Mouse (Mus musculus) CH12.LX (cell line): Measurements from ENCODE around the gene Uox. TPM values are rescaled to one million over a fixed set of nuclear protein-coding genes. Genes with fewer than 3 reads are reported as not detected.
A peak's percentile ranks its signal among the peaks of the same experiment; 100 is the strongest.

Experiments
- DNase-seq: peaks from one replicate; pipeline ENCODE4 v3.0.0-alpha.2; 2013; ENCODE audit errors: extremely low read depth
- H3K27ac ChIP-seq: 2 replicates; pipeline ENCODE4 v1.5.1; 2012; ENCODE audit warnings: low read depth, mild to moderate bottlenecking, control low read depth, moderate library complexity; ENCODE audit not compliant: insufficient read depth
- H3K27me3 ChIP-seq: replicated peaks from 2 replicates; pipeline ENCODE3; 2012; ENCODE audit warnings: inconsistent platforms
- H3K36me3 ChIP-seq, 2 experiments: replicated peaks in 1 of 2; 2 replicates each; pipeline versions ENCODE3 to v1.6.1; 2012; ENCODE audit warnings: inconsistent platforms in 1 of 2, low read length in 1 of 2, mild to moderate bottlenecking in 1 of 2, mixed read lengths in 1 of 2, moderate library complexity in 1 of 2; ENCODE audit not compliant: control insufficient read depth in 1 of 2, insufficient read depth in 1 of 2
- H3K4me1 ChIP-seq, 2 experiments: 2 replicates each; pipeline ENCODE4 v1.6.1; 2012; ENCODE audit warnings: inconsistent platforms in 1 of 2, moderate library complexity in 1 of 2; ENCODE audit not compliant: insufficient read depth in 2 of 2, control insufficient read depth in 1 of 2
- H3K4me2 ChIP-seq: 2 replicates; pipeline ENCODE4 v1.6.1; 2012; ENCODE audit warnings: low read depth, mild to moderate bottlenecking, control low read depth; ENCODE audit not compliant: poor library complexity, insufficient read depth, severe bottlenecking
- H3K4me3 ChIP-seq, 3 experiments: fragments of 150-350 bp in 1 of 3; sonication (generic) in 1 of 3; replicated peaks in 1 of 3; 2 replicates each; pipeline versions ENCODE3 to v1.5.1; 2011 to 2012; ENCODE audit warnings: low read depth in 2 of 3, low read length in 2 of 3, mild to moderate bottlenecking in 2 of 3, moderate library complexity in 2 of 3, control low read depth in 1 of 3, improper control_type of control experiment in 1 of 3, inconsistent platforms in 1 of 3, mixed read lengths in 1 of 3; ENCODE audit not compliant: poor library complexity in 1 of 3
- H3K79me2 ChIP-seq: replicated peaks from 2 replicates; pipeline ENCODE4 v1.6.1; 2012; ENCODE audit warnings: mild to moderate bottlenecking, moderate library complexity; ENCODE audit not compliant: control insufficient read depth, poor library complexity, insufficient read depth, severe bottlenecking; ENCODE audit errors: extremely low read depth
- H3K9ac ChIP-seq: 2 replicates; pipeline ENCODE4 v1.6.1; 2012; ENCODE audit warnings: low read depth, mild to moderate bottlenecking, control low read depth, moderate library complexity; ENCODE audit not compliant: insufficient read depth
- H3K9me3 ChIP-seq: replicated peaks from 2 replicates; pipeline ENCODE3; 2012; ENCODE audit warnings: low read length, inconsistent platforms, mixed read lengths
- BHLHE40 ChIP-seq: IDR thresholded peaks from 2 replicates; pipeline ENCODE4 v1.6.1; 2011; ENCODE audit warnings: mild to moderate bottlenecking, low read depth, low read length, improper control_type of control experiment
- CHD1 ChIP-seq: IDR thresholded peaks from 2 replicates; pipeline ENCODE4 v1.6.1; 2012; ENCODE audit warnings: low read depth, low read length, improper control_type of control experiment, inconsistent platforms
- CHD2 ChIP-seq: IDR thresholded peaks from 2 replicates; pipeline ENCODE4 v1.6.1; 2011; ENCODE audit warnings: low read length, improper control_type of control experiment
- CTCF ChIP-seq, 2 experiments: IDR thresholded peaks in 1 of 2; conservative IDR thresholded peaks in 1 of 2; 2 replicates each; pipeline ENCODE4 v1.5.1; 2011 to 2012; ENCODE audit warnings: low read depth in 2 of 2, low read length in 2 of 2, improper control_type of control experiment in 1 of 2, inconsistent platforms in 1 of 2, mild to moderate bottlenecking in 1 of 2, moderate library complexity in 1 of 2
- E2F4 ChIP-seq: IDR thresholded peaks from 2 replicates; pipeline ENCODE4 v1.6.1; 2011; ENCODE audit warnings: low read depth, low read length, improper control_type of control experiment; ENCODE audit not compliant: insufficient replicate concordance
- ELF1 ChIP-seq: IDR thresholded peaks from 2 replicates; pipeline ENCODE4 v1.6.1; 2014; ENCODE audit warnings: low read depth, mild to moderate bottlenecking, inconsistent platforms, low read length, improper control_type of control experiment
- ETS1 ChIP-seq: conservative IDR thresholded peaks from 2 replicates; pipeline ENCODE4 v1.6.1; 2012; ENCODE audit warnings: low read depth, mild to moderate bottlenecking, inconsistent platforms, low read length, improper control_type of control experiment, moderate library complexity
- HCFC1 ChIP-seq: IDR thresholded peaks from 2 replicates; pipeline ENCODE4 v1.6.1; 2012; ENCODE audit warnings: low read depth, mild to moderate bottlenecking, inconsistent platforms, low read length, improper control_type of control experiment
- IRF4 ChIP-seq: IDR thresholded peaks from 2 replicates; pipeline ENCODE4 v1.6.1; 2014; ENCODE audit warnings: low read depth, mild to moderate bottlenecking, inconsistent platforms, low read length, improper control_type of control experiment
- JUND ChIP-seq: conservative IDR thresholded peaks from 2 replicates; pipeline ENCODE4 v1.6.1; 2011; ENCODE audit warnings: low read depth, low read length, improper control_type of control experiment
- KAT2A ChIP-seq: IDR thresholded peaks from 2 replicates; pipeline ENCODE4 v1.6.1; 2012; ENCODE audit warnings: low read length, improper control_type of control experiment, inconsistent platforms; ENCODE audit not compliant: insufficient replicate concordance
- MAZ ChIP-seq: IDR thresholded peaks from 2 replicates; pipeline ENCODE4 v1.6.1; 2012; ENCODE audit warnings: low read depth, mild to moderate bottlenecking, inconsistent platforms, low read length, improper control_type of control experiment, moderate library complexity
- MEF2A ChIP-seq: IDR thresholded peaks from 2 replicates; pipeline ENCODE4 v1.6.1; 2014; ENCODE audit warnings: low read depth, mild to moderate bottlenecking, inconsistent platforms, low read length, improper control_type of control experiment, borderline replicate concordance
- MXI1 ChIP-seq: IDR thresholded peaks from 2 replicates; pipeline ENCODE4 v1.6.1; 2011; ENCODE audit warnings: mild to moderate bottlenecking, low read depth, low read length, improper control_type of control experiment
- MYC ChIP-seq: IDR thresholded peaks from 2 replicates; pipeline ENCODE4 v1.6.1; 2011; ENCODE audit warnings: low read depth, mild to moderate bottlenecking, improper control_type of control experiment, low read length
- NELFE ChIP-seq: IDR thresholded peaks from 2 replicates; pipeline ENCODE4 v1.6.1; 2011; ENCODE audit warnings: low read depth, low read length, improper control_type of control experiment
- PAX5 ChIP-seq: IDR thresholded peaks from 2 replicates; pipeline ENCODE4 v1.6.1; 2012; ENCODE audit warnings: low read length, inconsistent platforms, mixed read lengths
- POLR2AphosphoS2 ChIP-seq: IDR thresholded peaks from 2 replicates; pipeline ENCODE4 v1.6.1; 2011; ENCODE audit warnings: low read depth, low read length, improper control_type of control experiment
- RAD21 ChIP-seq: IDR thresholded peaks from 2 replicates; pipeline ENCODE4 v1.6.1; 2011; ENCODE audit warnings: low read depth, mild to moderate bottlenecking, low read length, improper control_type of control experiment, moderate library complexity
- SIN3A ChIP-seq: IDR thresholded peaks from 2 replicates; pipeline ENCODE4 v1.6.1; 2012; ENCODE audit warnings: low read length, improper control_type of control experiment, inconsistent platforms
- SMC3 ChIP-seq: IDR thresholded peaks from 2 replicates; pipeline ENCODE4 v1.6.1; 2011; ENCODE audit warnings: low read depth, low read length, improper control_type of control experiment
- TBP ChIP-seq: conservative IDR thresholded peaks from 2 replicates; pipeline ENCODE4 v1.6.1; 2011; ENCODE audit warnings: low read depth, low read length, improper control_type of control experiment
- TCF12 ChIP-seq: IDR thresholded peaks from 2 replicates; pipeline ENCODE4 v1.6.1; 2014; ENCODE audit warnings: low read depth, mild to moderate bottlenecking, inconsistent platforms, low read length, improper control_type of control experiment
- USF1 ChIP-seq: IDR thresholded peaks from 2 replicates; pipeline ENCODE4 v1.6.1; 2014; ENCODE audit warnings: low read depth, mild to moderate bottlenecking, inconsistent platforms, low read length, improper control_type of control experiment
- USF2 ChIP-seq: conservative IDR thresholded peaks from 2 replicates; pipeline ENCODE4 v1.6.1; 2011; ENCODE audit warnings: low read depth, low read length, improper control_type of control experiment
- ZC3H11A ChIP-seq: IDR thresholded peaks from 2 replicates; pipeline ENCODE4 v1.6.1; 2012; ENCODE audit warnings: low read depth, mild to moderate bottlenecking, inconsistent platforms, low read length, improper control_type of control experiment
- ZKSCAN1 ChIP-seq: IDR thresholded peaks from 2 replicates; pipeline ENCODE4 v1.6.1; 2012; ENCODE audit warnings: low read depth, inconsistent platforms, low read length, improper control_type of control experiment, borderline replicate concordance
- ZMIZ1 ChIP-seq: IDR thresholded peaks from 2 replicates; pipeline ENCODE4 v1.6.1; 2012; ENCODE audit warnings: low read depth, mild to moderate bottlenecking, inconsistent platforms, low read length, improper control_type of control experiment
- ZNF384 ChIP-seq: IDR thresholded peaks from 2 replicates; pipeline ENCODE4 v1.6.1; 2012; ENCODE audit warnings: low read depth, low read length, improper control_type of control experiment, inconsistent platforms
- dilution Hi-C: fragments of 300-500 bp; cut with MboI; formaldehyde crosslinking; loops from 2 replicates; pipeline ENCODE4 v1.14.3; 2020; ENCODE audit warnings: low sequenced_read_pairs; ENCODE audit not compliant: extremely low pct_unique_long_range_greater_than_20kb, extremely low pct_ligation_motif_present
- in situ Hi-C: fragments of 300-500 bp; cut with MboI; formaldehyde crosslinking; loops from 3 replicates; pipeline ENCODE4 v1.14.3; 2019; ENCODE audit warnings: low sequenced_read_pairs, low pct_ligation_motif_present, low pct_unique_long_range_greater_than_20kb, mixed read lengths
- polyA plus RNA-seq: library from polyadenylated mRNA; unstranded; fragments of >175 nt; gene quantifications from 2 replicates; pipeline ENCODE4 v1.2.1, GENCODE M21; 2012; ENCODE audit warnings: low read depth; ENCODE audit not compliant: insufficient read length
- total RNA-seq, 2 experiments: library from RNA; depleted of rRNA; stranded (reverse); fragments of 300-350 nt in 1 of 2; fragments of >200 nt in 1 of 2; gene quantifications; 2 replicates each; pipeline ENCODE4 v1.2.3; 2012 to 2014

The Uox gene
- total and polyA plus RNA-seq, 3 experiments = not detected

DNA sequence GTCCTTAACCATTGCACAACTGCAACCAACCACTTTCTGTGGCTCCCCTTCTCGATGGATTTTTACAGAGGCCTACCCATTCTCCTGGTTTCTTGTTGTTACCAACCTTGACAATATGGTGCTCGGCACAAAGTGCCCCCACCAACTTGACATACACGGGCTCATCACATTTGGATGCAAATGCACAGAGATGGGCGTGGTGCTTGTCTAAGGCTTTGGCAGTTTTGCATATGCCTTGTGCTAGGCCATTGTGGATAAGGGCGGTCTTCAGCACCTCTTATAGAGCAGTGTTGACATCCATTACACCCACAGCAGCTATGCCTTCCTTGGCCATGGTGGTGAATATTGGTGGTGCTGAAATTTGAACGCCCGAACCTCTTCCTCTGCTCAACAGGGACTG, 7.3 kb upstream of the Uox start:
- dilution Hi-C loops = no loop called here

DNA sequence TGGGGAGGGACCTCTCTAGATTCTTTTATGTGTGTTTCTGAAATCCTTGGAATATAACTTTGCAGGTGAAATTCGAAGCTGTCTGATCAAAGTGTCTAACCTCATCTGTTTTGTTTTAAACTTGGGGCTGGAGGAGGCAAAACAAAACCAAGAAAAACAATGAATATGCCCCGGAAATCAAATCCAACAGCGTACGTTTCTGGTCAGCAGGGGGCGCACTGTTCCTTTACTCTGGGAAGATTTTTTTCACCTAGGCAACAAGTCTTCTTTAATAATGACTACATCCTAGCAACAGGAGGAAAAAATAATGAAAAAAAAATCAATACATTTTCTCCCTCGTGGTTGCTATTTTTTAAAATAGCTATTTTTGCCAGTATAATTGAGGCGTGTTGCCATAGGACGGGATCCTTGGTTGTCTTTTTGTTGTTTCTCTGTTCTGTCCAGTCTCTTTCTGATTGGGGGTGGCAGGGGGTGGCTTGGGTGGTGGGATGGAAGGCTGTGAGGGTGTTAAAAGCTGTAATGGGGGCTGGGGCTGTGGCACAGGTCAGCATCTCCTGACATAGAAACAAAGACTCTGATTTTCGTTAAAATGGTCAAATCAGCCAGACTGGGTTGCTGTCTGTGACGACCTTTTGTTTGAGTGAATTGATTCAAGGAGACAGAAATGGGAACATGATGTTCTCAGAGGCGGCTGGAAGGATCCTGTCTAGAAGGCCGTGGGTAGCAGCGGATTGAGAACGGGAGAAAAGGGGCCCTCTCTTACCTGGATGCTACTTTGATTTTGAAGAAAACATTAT, 5.8 kb upstream of the Uox start:
- peak overlapping the region; percentile 45; the same call in 1 of the 2 replicates for H3K9ac ChIP-seq
- DNase-seq = peak; percentile 93
- peak overlapping the region; percentile 58 for H3K4me2 ChIP-seq
- in situ Hi-C loops = loop anchor here (5.0 kb wide), 1 partner anchor 213 kb away; no protein-coding TSS in a partner anchor
- no peaks in the 10 kb centered on the region for H3K79me2 ChIP-seq
- no peaks in the 10 kb centered on the region for H3K9me3 ChIP-seq
- peaks cover 10 to 14% of the 10 kb centered on the region in 2 experiments for H3K4me1 ChIP-seq
- H3K36me3 ChIP-seq = no peaks in the 10 kb centered on the region
- dilution Hi-C loops = no loop called here
- no peak overlapping the region for H3K4me3 ChIP-seq
- no peaks in the 10 kb centered on the region for H3K27me3 ChIP-seq
- no peak for TF ChIP-seq TBP
- TF ChIP-seq CTCF (conservative IDR thresholded peaks at IDR 0.05 in 1 of 2, IDR thresholded peaks at IDR 0.05 in 1 of 2; ENCODE audit: low read depth in 2 of 2, low read length in 2 of 2) = peak; percentile 86 to 97
- TF ChIP-seq NELFE = peak; percentile 54; the same call in 1 of the 2 replicates
- TF ChIP-seq ZKSCAN1 = no peak
- TF ChIP-seq USF2 = no peak
- peak; percentile 95 for TF ChIP-seq SMC3
- TF ChIP-seq ZC3H11A = peak; percentile 51
- TF ChIP-seq MAZ = peak; percentile 84
- TF ChIP-seq CHD2 = peak; percentile 89
- TF ChIP-seq E2F4 = no peak
- no peak for TF ChIP-seq MXI1
- TF ChIP-seq TCF12 = no peak
- TF ChIP-seq RAD21 = peak; percentile 92
- no peak for TF ChIP-seq USF1
- no peak for TF ChIP-seq KAT2A
- 0 out of 2 replicates have a peak, but pooled peaks have one; percentile 41 for TF ChIP-seq JUND
- no peak for TF ChIP-seq BHLHE40
- no peak for TF ChIP-seq ETS1
- no peak; the same call in 1 of the 2 replicates for TF ChIP-seq MYC
- no peak for TF ChIP-seq CHD1
- TF ChIP-seq IRF4 = peak; percentile 57; the same call in 1 of the 2 replicates
- TF ChIP-seq ZNF384 = peak; percentile 97
- TF ChIP-seq ELF1 = peak; percentile 79
- no peak for TF ChIP-seq PAX5
- TF ChIP-seq HCFC1 = no peak
- TF ChIP-seq SIN3A = no peak
- TF ChIP-seq, all 38 proteins: peak for 11
- no peak overlapping the region for H3K27ac ChIP-seq

More for the DNA sequence above, 7.3 kb upstream of the Uox start:
- TF ChIP-seq ZMIZ1 = no peak
- no peak for TF ChIP-seq RAD21
- TF ChIP-seq E2F4 = no peak
- TF ChIP-seq MEF2A = no peak
- TF ChIP-seq TCF12 = no peak
- TF ChIP-seq POLR2AphosphoS2 = no peak
- H3K27ac ChIP-seq = no peak overlapping the region
- in situ Hi-C loops = no loop called here
- no peak overlapping the region for H3K4me3 ChIP-seq
- no peaks in the 10 kb centered on the region for H3K79me2 ChIP-seq
- DNase-seq = no peak
- H3K4me1 ChIP-seq = peaks cover 6 to 10% of the 10 kb centered on the region in 2 experiments
- H3K4me2 ChIP-seq = no peak overlapping the region
- H3K36me3 ChIP-seq = no peaks in the 10 kb centered on the region
- H3K9ac ChIP-seq = no peak overlapping the region
- no peaks in the 10 kb centered on the region for H3K27me3 ChIP-seq
- H3K9me3 ChIP-seq = no peaks in the 10 kb centered on the region
